Mouse (Mus musculus): ENCODE measurements around the gene Creld2. TPM values are rescaled to one million over a fixed set of nuclear protein-coding genes. Genes with fewer than 3 reads are reported as not detected.

Creld2 gene
- 60.8 and 106 TPM in 2 replicates for polyA plus RNA-seq (2012; rRNA removed)

GRCm38 (mm10) chr15:88819026-88819905 is at the start of gene Creld2, which contains the start of gene Alg12:
Gene Creld2 (plus strand): TSS chr15:88819646.
Gene Alg12 (minus strand): TSS chr15:88819318.

GRCm38 (mm10) chr15:88861772-88862622 is 42.6 kb downstream of the Creld2 start, which contains the start of gene Pim3:
Gene Pim3 (plus strand): TSS chr15:88862186.

Other genes starting within 250 kb of the Creld2 start
- not detected in 2 replicates for gene Zdhhc25, start 219.3 kb upstream of the Creld2 start, polyA plus RNA-seq (2012; rRNA removed)
- 36.6 and 39.6 TPM in 2 replicates for gene Brd1, start 85.4 kb upstream of the Creld2 start, polyA plus RNA-seq (2012; rRNA removed)
- 22.1 and 26.6 TPM in 2 replicates for gene Zbed4, start 68.0 kb upstream of the Creld2 start, polyA plus RNA-seq (2012; rRNA removed)
- 6.9 and 14.7 TPM in 2 replicates for gene Alg12, start 328 bp upstream of the Creld2 start, polyA plus RNA-seq (2012; rRNA removed)
- gene Pim3, start 42.5 kb downstream of the Creld2 start, polyA plus RNA-seq (2012; rRNA removed) = 10.9 and 18.3 TPM in 2 replicates
- gene Ttll8, start 134.8 kb downstream of the Creld2 start, polyA plus RNA-seq (2012; rRNA removed) = 0.11 and 0.22 TPM in 2 replicates
- gene Mlc1, start 159.4 kb downstream of the Creld2 start, polyA plus RNA-seq (2012; rRNA removed) = 3.5 and 5.4 TPM in 2 replicates
- 0.61 and 0.62 TPM in 2 replicates for gene Mov10l1, start 163.3 kb downstream of the Creld2 start, polyA plus RNA-seq (2012; rRNA removed)
- gene Panx2, start 240.1 kb downstream of the Creld2 start, polyA plus RNA-seq (2012; rRNA removed) = 2.8 and 2.9 TPM in 2 replicates

Data from central nervous system, embryonic 11.5 days (tissue).